Mouse (Mus musculus) adrenal gland, postnatal 14 days (tissue): ENCODE measurements around the gene Rnf123. TPM values are rescaled to one million over a fixed set of nuclear protein-coding genes. Genes with fewer than 3 reads are reported as not detected.

Experiments
- DNase-seq: peaks from one replicate; pipeline ENCODE4 v3.0.0; 2021; ENCODE audit warnings: mixed read lengths
- long read RNA-seq, 2 experiments: library from polyadenylated mRNA; stranded (forward); transcript quantifications; one replicate each; pipeline ENCODE4 v2.0.0; 2021
- total RNA-seq: library from RNA; stranded (reverse); gene quantifications from 2 replicates; pipeline ENCODE4 v1.2.3, GENCODE M21; 2021

Gene Rnf123
- 54.2 and 66.6 TPM in 2 replicates for total RNA-seq
- long read RNA-seq, experiment 1, full-length matches to known transcripts, result 9 of 56 reads
- long read RNA-seq, experiment 1, partial matches to known transcripts, result 21 of 56 reads
- long read RNA-seq, experiment 1, other reads (novel, unspliced or antisense), result 26 of 56 reads
- long read RNA-seq, experiment 2, full-length matches to known transcripts, result 14 of 54 reads
- long read RNA-seq, experiment 2, partial matches to known transcripts, result 7 of 54 reads
- long read RNA-seq, experiment 2, other reads (novel, unspliced or antisense), result 33 of 54 reads

GRCm38 (mm10) chr9:108082988-108083431, at the start of gene Rnf123:
TSS of gene Rnf123 (minus strand) at chr9:108083346.
- no peak for DNase-seq

GRCm38 (mm10) chr9:108132373-108132772, 49.2 kb upstream of the Rnf123 start:
- no peak for DNase-seq

- no peak for DNase-seq
Measured at GRCm38 (mm10) chr9:108131502-108131901, 48.4 kb upstream of the Rnf123 start.

- no peak for DNase-seq
Measured at GRCm38 (mm10) chr9:108129042-108129948, 46.1 kb upstream of the Rnf123 start.

GRCm38 (mm10) chr9:108128248-108128647, 45.1 kb upstream of the Rnf123 start:
- DNase-seq, result peak; percentile 52

- no peak for DNase-seq
Measured at GRCm38 (mm10) chr9:108126436-108127180, 43.5 kb upstream of the Rnf123 start.

GRCm38 (mm10) chr9:108125731-108126130, 42.6 kb upstream of the Rnf123 start:
- DNase-seq, result no peak

- DNase-seq, result no peak
Measured at GRCm38 (mm10) chr9:108123916-108124315, 40.8 kb upstream of the Rnf123 start.

- peak; percentile 86 for DNase-seq
Measured at GRCm38 (mm10) chr9:108121170-108121969, 38.2 kb upstream of the Rnf123 start.

- DNase-seq, result no peak
Measured at GRCm38 (mm10) chr9:108120671-108121070, 37.5 kb upstream of the Rnf123 start.

GRCm38 (mm10) chr9:108119891-108120411, 36.8 kb upstream of the Rnf123 start:
- peak; percentile 75 for DNase-seq

- DNase-seq, result peak; percentile 83
Measured at GRCm38 (mm10) chr9:108117143-108117542, 34.0 kb upstream of the Rnf123 start.

- no peak for DNase-seq
Measured at GRCm38 (mm10) chr9:108115290-108116077, 32.3 kb upstream of the Rnf123 start.

GRCm38 (mm10) chr9:108112719-108113340, 29.7 kb upstream of the Rnf123 start:
- DNase-seq, result no peak

- no peak for DNase-seq
Measured at GRCm38 (mm10) chr9:108111593-108112121, 28.5 kb upstream of the Rnf123 start.

- no peak for DNase-seq
Measured at GRCm38 (mm10) chr9:108111101-108111592, 28.0 kb upstream of the Rnf123 start.

GRCm38 (mm10) chr9:108110160-108110559, 27.0 kb upstream of the Rnf123 start:
- no peak for DNase-seq

GRCm38 (mm10) chr9:108107867-108108266, 24.7 kb upstream of the Rnf123 start:
- no peak for DNase-seq

GRCm38 (mm10) chr9:108106090-108106489, 22.9 kb upstream of the Rnf123 start:
- no peak for DNase-seq

GRCm38 (mm10) chr9:108105549-108105863, 22.4 kb upstream of the Rnf123 start:
- DNase-seq, result no peak
